Mouse (Mus musculus): ENCODE results near the gene Nck1.

Gene Nck1

GRCm38 (mm10) chr9:100545715-100546593 lies at the start of gene Nck1:
TSS of gene Nck1 (minus strand) at chr9:100546134.
- peak; percentile 99 to 100 for DNase-seq

GRCm38 (mm10) chr9:100590462-100590861 lies 44.5 kb upstream of the Nck1 start:
- no peak for DNase-seq

GRCm38 (mm10) chr9:100584031-100584430 lies 38.1 kb upstream of the Nck1 start:
- no peak for DNase-seq

- DNase-seq = no peak
Observed at GRCm38 (mm10) chr9:100582883-100583575, 37.1 kb upstream of the Nck1 start.

GRCm38 (mm10) chr9:100581543-100582492 lies 35.9 kb upstream of the Nck1 start:
- no peak for DNase-seq

GRCm38 (mm10) chr9:100580196-100580740 lies 34.3 kb upstream of the Nck1 start:
- DNase-seq = no peak

GRCm38 (mm10) chr9:100573942-100574341 lies 28.0 kb upstream of the Nck1 start:
- DNase-seq = no peak

GRCm38 (mm10) chr9:100573300-100573699 lies 27.4 kb upstream of the Nck1 start:
- DNase-seq = no peak

- no peak for DNase-seq
Observed at GRCm38 (mm10) chr9:100571511-100571910, 25.6 kb upstream of the Nck1 start.

GRCm38 (mm10) chr9:100570626-100571233 lies 24.8 kb upstream of the Nck1 start, which contains the start of gene Slc35g2:
TSS of gene Slc35g2 (minus strand) at chr9:100571090.
- DNase-seq = peak; percentile 7 to 11

- DNase-seq = peak; percentile 20 to 30
Observed at GRCm38 (mm10) chr9:100569798-100570625, 24.1 kb upstream of the Nck1 start.

- no peak for DNase-seq
Observed at GRCm38 (mm10) chr9:100560251-100560890, 14.4 kb upstream of the Nck1 start.

GRCm38 (mm10) chr9:100558991-100559390 lies 13.1 kb upstream of the Nck1 start:
- DNase-seq = no peak

- DNase-seq = no peak
Observed at GRCm38 (mm10) chr9:100558023-100558573, 12.2 kb upstream of the Nck1 start.

- no peak for DNase-seq
Observed at GRCm38 (mm10) chr9:100555686-100556085, 9.8 kb upstream of the Nck1 start.

GRCm38 (mm10) chr9:100548313-100548712 lies 2.4 kb upstream of the Nck1 start:
- DNase-seq = peak; percentile 14 to 31

- DNase-seq = no peak
Observed at GRCm38 (mm10) chr9:100546594-100546910, 618 bp upstream of the Nck1 start.

GRCm38 (mm10) chr9:100544948-100545714 lies 803 bp downstream of the Nck1 start:
- DNase-seq = peak; percentile 83 to 87

GRCm38 (mm10) chr9:100535618-100536262 lies 10.2 kb downstream of the Nck1 start:
- DNase-seq = no peak
